Mouse (Mus musculus): Measurements from ENCODE around the gene Tmem79.
"Not testable (repeated sequence)": the region's sequence is repeated elsewhere in the genome, so short reads cannot be mapped to it uniquely, and the experiment has no call there.

Tmem79 gene

GRCm38 (mm10) chr3:88336058-88337013 is at the start of gene Tmem79, which contains the start of gene Smg5:
Tmem79 (minus strand) TSS chr3:88336148.
Smg5 (plus strand) TSS chr3:88336260.
- peak; percentile 97 to 98 for DNase-seq

GRCm38 (mm10) chr3:88384364-88384763 is 48.4 kb upstream of the Tmem79 start, which contains the start of gene Bglap:
Bglap (minus strand) TSS chr3:88384464.
- no peak for DNase-seq

GRCm38 (mm10) chr3:88382383-88382782 is 46.4 kb upstream of the Tmem79 start:
- not testable (repeated sequence) for DNase-seq

GRCm38 (mm10) chr3:88381389-88382315 is 45.7 kb upstream of the Tmem79 start:
- DNase-seq, result not testable (repeated sequence)

- DNase-seq, result not testable (repeated sequence)
Observed at GRCm38 (mm10) chr3:88378599-88378998, 42.7 kb upstream of the Tmem79 start, which contains the start of gene Bglap2. Bglap2 (minus strand) TSS chr3:88378699.

GRCm38 (mm10) chr3:88376644-88377043 is 40.7 kb upstream of the Tmem79 start:
- not testable (repeated sequence) for DNase-seq

- not testable (repeated sequence) for DNase-seq
Observed at GRCm38 (mm10) chr3:88375750-88376626, 40.0 kb upstream of the Tmem79 start.

- not testable (repeated sequence) for DNase-seq
Observed at GRCm38 (mm10) chr3:88372643-88373042, 36.7 kb upstream of the Tmem79 start, which contains the start of gene Bglap3. Bglap3 (minus strand) TSS chr3:88372743.

- DNase-seq, result not testable (repeated sequence)
Observed at GRCm38 (mm10) chr3:88368511-88368910, 32.6 kb upstream of the Tmem79 start.

GRCm38 (mm10) chr3:88367517-88367916 is 31.6 kb upstream of the Tmem79 start:
- DNase-seq, result not testable (repeated sequence)

GRCm38 (mm10) chr3:88366830-88367428 is 31.0 kb upstream of the Tmem79 start:
- DNase-seq, result not testable (repeated sequence)

GRCm38 (mm10) chr3:88365705-88366361 is 29.9 kb upstream of the Tmem79 start:
- no peak for DNase-seq

- DNase-seq, result peak in 1 of 2 experiments; percentile 58
Observed at GRCm38 (mm10) chr3:88364337-88364736, 28.4 kb upstream of the Tmem79 start, which contains the start of gene Paqr6. Paqr6 (plus strand) TSS chr3:88364584.

- DNase-seq, result no peak
Observed at GRCm38 (mm10) chr3:88363700-88364099, 27.8 kb upstream of the Tmem79 start.

GRCm38 (mm10) chr3:88361612-88362313 is 25.8 kb upstream of the Tmem79 start:
- DNase-seq, result no peak

- DNase-seq, result no peak
Observed at GRCm38 (mm10) chr3:88361096-88361495, 25.1 kb upstream of the Tmem79 start.

GRCm38 (mm10) chr3:88359989-88360388 is 24.0 kb upstream of the Tmem79 start:
- no peak for DNase-seq

GRCm38 (mm10) chr3:88359584-88359983 is 23.6 kb upstream of the Tmem79 start:
- no peak for DNase-seq

- peak; percentile 40 to 63 for DNase-seq
Observed at GRCm38 (mm10) chr3:88354396-88355165, 18.6 kb upstream of the Tmem79 start.

All from cerebellum, postnatal 25 days (tissue).